Comparison of ENCODE assay signal across 10 mouse cellular contexts in genomic region chr4:46307341-46307740, GRCm38 (mm10). TPM values are rescaled to one million over a fixed set of nuclear protein-coding genes. Genes with fewer than 3 reads are reported as not detected.
DNase-seq lines count a peak whose midpoint lies in the region; ATAC-seq and TF ChIP-seq lines count a peak whose summit lies in the region.
"Had no signal": no experiment of that assay in that cellular context is flagged by ENCODE, and none has a peak within 500 bp of the region (broad histone marks: within the 10 kb centered on the region; RNA-seq: fewer than 3 reads in every experiment).

No protein-coding gene starts in this region.

- intact Hi-C loops in heart, adult 2 months (cut with DNase I) = loop anchor here (5.0 to 10.0 kb wide), 2 partner anchors 105 to 147 kb away; partner anchors contain the start of gene Anp32b

- peaks cover 3% of the 10 kb centered on the region; the same call in 1 of the 2 replicates for H3K4me1 ChIP-seq in heart, adult 2 months (ENCODE audit: control insufficient read depth, insufficient read depth, low read length)
- peaks cover 12% of the 10 kb centered on the region for H3K4me1 ChIP-seq in heart, embryonic 12.5 days (replicated peaks)
- H3K4me1 ChIP-seq in heart, embryonic 15.5 days (replicated peaks) = peaks cover 30% of the 10 kb centered on the region
- peaks cover 11% of the 10 kb centered on the region for H3K4me1 ChIP-seq in neural tube, embryonic 15.5 days
- peaks cover 2% of the 10 kb centered on the region; the same call in 1 of the 2 replicates for H3K4me1 ChIP-seq in thymus, adult 2 months (replicated peaks; ENCODE audit: control insufficient read depth, insufficient read depth, low read length)

- H3K36me3 ChIP-seq in heart, adult 2 months (ENCODE audit: control insufficient read depth, insufficient read depth, low read length) = no peaks in the 10 kb centered on the region
- no peaks in the 10 kb centered on the region for H3K36me3 ChIP-seq in heart, embryonic 12.5 days
- H3K36me3 ChIP-seq in heart, embryonic 15.5 days = no peaks in the 10 kb centered on the region
- no peaks in the 10 kb centered on the region for H3K36me3 ChIP-seq in neural tube, embryonic 15.5 days
- H3K36me3 ChIP-seq in thymus, adult 2 months (ENCODE audit: control insufficient read depth, insufficient read depth, low read length) = no peaks in the 10 kb centered on the region
- H3K36me3 ChIP-seq: embryonic facial prominence, embryonic 12.5 days had no signal

- H3K9me3 ChIP-seq in heart, embryonic 12.5 days (replicated peaks) = no peaks in the 10 kb centered on the region
- no peaks in the 10 kb centered on the region for H3K9me3 ChIP-seq in heart, embryonic 15.5 days (replicated peaks)
- H3K9me3 ChIP-seq in neural tube, embryonic 15.5 days (replicated peaks) = no peaks in the 10 kb centered on the region
- H3K9me3 ChIP-seq: embryonic facial prominence, embryonic 12.5 days; megakaryocyte, embryonic 14.5 days had no signal

- no peaks in the 10 kb centered on the region for H3K27me3 ChIP-seq in heart, adult 2 months (ENCODE audit: control insufficient read depth, insufficient read depth, low read length)
- peaks cover 49% of the 10 kb centered on the region for H3K27me3 ChIP-seq in heart, embryonic 12.5 days (replicated peaks)
- peaks cover 25% of the 10 kb centered on the region; the same call in 1 of the 2 replicates for H3K27me3 ChIP-seq in heart, embryonic 15.5 days
- 0 out of 2 replicates have a peak, but pooled peaks cover 10% of the 10 kb centered on the region for H3K27me3 ChIP-seq in neural tube, embryonic 15.5 days (replicated peaks)
- peaks cover 8% of the 10 kb centered on the region; the same call in 1 of the 2 replicates for H3K27me3 ChIP-seq in thymus, adult 2 months (ENCODE audit: control insufficient read depth, insufficient read depth, low read length)

- H3K4me2 ChIP-seq in heart, embryonic 12.5 days = no peak overlapping the region
- peak overlapping the region; percentile 40; the same call in 1 of the 2 replicates for H3K4me2 ChIP-seq in heart, embryonic 15.5 days
- H3K4me2 ChIP-seq in neural tube, embryonic 15.5 days = no peak overlapping the region
- H3K4me2 ChIP-seq: embryonic facial prominence, embryonic 12.5 days had no signal

- no peak for ATAC-seq in heart, embryonic 12.5 days (ENCODE audit: insufficient number of reproducible peaks, low FRiP score)
- peak; percentile 61 for ATAC-seq in heart, embryonic 15.5 days (replicated peaks; ENCODE audit: insufficient number of reproducible peaks, insufficient read depth, low FRiP score, low read depth)
- ATAC-seq in neural tube, embryonic 15.5 days (ENCODE audit: low FRiP score) = no peak

- no peak for TF ChIP-seq CTCF in heart, adult 2 months (IDR thresholded peaks at IDR 0.05)
- no peak for TF ChIP-seq CTCF in thymus, adult 2 months (IDR thresholded peaks at IDR 0.05; ENCODE audit: borderline replicate concordance, control insufficient read depth, extremely low read depth, insufficient read depth, low read length, poor library complexity)

- no peak for TF ChIP-seq POLR2A in heart, adult 2 months (IDR thresholded peaks at IDR 0.05; ENCODE audit: insufficient read depth, low read depth, low read length)
- TF ChIP-seq POLR2A in thymus, adult 2 months (IDR thresholded peaks at IDR 0.05; ENCODE audit: control insufficient read depth, extremely low read depth, insufficient read depth, low read length, poor library complexity) = no peak

- peak; percentile 74 to 81 for DNase-seq in heart, adult 2 months
- DNase-seq in cerebellum, adult 18-20 months = peak; percentile 90 to 91
- peak; percentile 40 for DNase-seq in left cerebral cortex, adult 11 months (ENCODE audit: low spot score)
- peak; percentile 59 for DNase-seq in ovary, postnatal 36 days (ENCODE audit: low spot score)
- DNase-seq in thymus, adult 2 months = no peak

- TF ChIP-seq EP300 in heart, adult 2 months (IDR thresholded peaks at IDR 0.05; ENCODE audit: insufficient read depth, low read depth, low read length) = peak; percentile 86

- WGBS in heart, adult 2 months = 33% methylated on average over 9 of the region's 9 CpGs
- 49% methylated on average over 9 of the region's 9 CpGs for WGBS in heart, embryonic 12.5 days
- 20% methylated on average over 9 of the region's 9 CpGs for WGBS in heart, embryonic 15.5 days
- 59% methylated on average over 9 of the region's 9 CpGs for WGBS in neural tube, embryonic 15.5 days
- 79% methylated on average over 9 of the region's 9 CpGs for WGBS in thymus, adult 2 months

- H3K4me3 ChIP-seq in heart, adult 2 months = peak overlapping the region; percentile 18; the same call in 1 of the 2 replicates
- no peak overlapping the region for H3K4me3 ChIP-seq in heart, embryonic 12.5 days
- H3K4me3 ChIP-seq in heart, embryonic 15.5 days = 0 out of 2 replicates have a peak overlapping the region, but pooled peaks have one; percentile 17
- H3K4me3 ChIP-seq in neural tube, embryonic 15.5 days (replicated peaks) = no peak overlapping the region
- no peak overlapping the region for H3K4me3 ChIP-seq in thymus, adult 2 months (ENCODE audit: control insufficient read depth, insufficient read depth, low read length)
- H3K4me3 ChIP-seq: embryonic facial prominence, embryonic 12.5 days; megakaryocyte, embryonic 14.5 days had no signal

- H3K9ac ChIP-seq in heart, adult 2 months (ENCODE audit: low read depth, low read length) = no peak overlapping the region
- no peak overlapping the region for H3K9ac ChIP-seq in heart, embryonic 12.5 days
- no peak overlapping the region for H3K9ac ChIP-seq in heart, embryonic 15.5 days
- no peak overlapping the region for H3K9ac ChIP-seq in neural tube, embryonic 15.5 days (replicated peaks)
- H3K9ac ChIP-seq: embryonic facial prominence, embryonic 12.5 days had no signal

- H3K79me2 ChIP-seq in heart, adult 2 months (replicated peaks; ENCODE audit: control insufficient read depth, insufficient read depth, low read length) = no peaks in the 10 kb centered on the region

- H3K27ac ChIP-seq in heart, adult 2 months = peak overlapping the region; percentile 33
- H3K27ac ChIP-seq in heart, embryonic 12.5 days (ENCODE audit: poor library complexity, severe bottlenecking) = no peak overlapping the region
- peak overlapping the region; percentile 66 for H3K27ac ChIP-seq in heart, embryonic 15.5 days
- H3K27ac ChIP-seq in neural tube, embryonic 15.5 days (replicated peaks) = no peak overlapping the region
- no peak overlapping the region for H3K27ac ChIP-seq in thymus, adult 2 months (ENCODE audit: control insufficient read depth, insufficient read depth, low read length)
- H3K27ac ChIP-seq: embryonic facial prominence, embryonic 12.5 days had no signal

RNA-seq across cellular contexts. Expression of gene Foxe1, which starts 36.1 kb away (rescaled TPM):
- total RNA-seq in heart, adult 2 months (2021) = not detected
- not detected in 2 replicates for polyA plus RNA-seq in heart, adult 2 months (2012; rRNA removed)
- not detected in 2 replicates for polyA plus RNA-seq in heart, embryonic 12.5 days (2016; fragmentation: Nextera tagmentation; extraction: Ambion mirVana)
- not detected in 2 replicates for polyA plus RNA-seq in heart, embryonic 15.5 days (2015; fragmentation: Nextera tagmentation; extraction: Ambion mirVana)
- polyA plus RNA-seq in neural tube, embryonic 15.5 days (2015; fragmentation: Nextera tagmentation; extraction: Ambion mirVana) = not detected in 2 replicates
- polyA plus RNA-seq in thymus, adult 2 months (2012; rRNA removed) = 0.28 and 0.57 TPM in 2 replicates

Comparison
In these comparisons a context has a peak if more than half of its experiments do, and no peak if none do; other contexts are left out.
1. H3K27ac ChIP-seq: peak in heart, adult 2 months (single experiment) and heart, embryonic 15.5 days (single experiment); none in heart, embryonic 12.5 days (single experiment), neural tube, embryonic 15.5 days (single experiment) and thymus, adult 2 months (single experiment).
2. H3K4me3 ChIP-seq: peak in heart, adult 2 months (single experiment) and heart, embryonic 15.5 days (single experiment); none in heart, embryonic 12.5 days (single experiment), neural tube, embryonic 15.5 days (single experiment) and thymus, adult 2 months (single experiment).